Mouse (Mus musculus): ENCODE measurements at regions not wholly inside any gene's neighbourhood (a gene's known extent, or its start where the extent isn't known, plus 50 kb on each side); places are given as distances from the start of the nearest gene placed in this dataset.
"Not testable (repeated sequence)": the region's sequence is repeated elsewhere in the genome, so short reads cannot be mapped to it uniquely, and the experiment has no call there.

DNA sequence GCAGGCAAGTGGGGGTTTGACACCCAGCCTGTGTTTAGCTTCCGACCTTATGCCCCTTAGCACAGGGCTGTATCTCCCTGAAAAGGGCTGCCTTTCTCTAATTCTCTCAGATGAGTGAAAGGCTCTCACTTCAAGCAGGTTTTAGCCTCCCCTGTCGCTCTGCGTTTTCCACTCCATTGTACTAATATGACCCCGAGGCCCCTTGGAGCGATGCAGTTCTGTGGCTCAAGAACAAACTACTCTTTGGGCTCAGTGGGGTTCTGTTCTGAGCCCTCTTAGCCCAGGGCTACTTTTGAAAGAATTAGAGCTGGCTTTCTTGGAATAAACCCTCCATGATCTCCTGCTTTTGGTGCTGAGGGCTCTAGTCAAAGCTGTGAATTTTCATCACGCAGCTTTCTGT, 53.4 kb upstream of the Castor2 start:
- no peak for DNase-seq

DNA sequence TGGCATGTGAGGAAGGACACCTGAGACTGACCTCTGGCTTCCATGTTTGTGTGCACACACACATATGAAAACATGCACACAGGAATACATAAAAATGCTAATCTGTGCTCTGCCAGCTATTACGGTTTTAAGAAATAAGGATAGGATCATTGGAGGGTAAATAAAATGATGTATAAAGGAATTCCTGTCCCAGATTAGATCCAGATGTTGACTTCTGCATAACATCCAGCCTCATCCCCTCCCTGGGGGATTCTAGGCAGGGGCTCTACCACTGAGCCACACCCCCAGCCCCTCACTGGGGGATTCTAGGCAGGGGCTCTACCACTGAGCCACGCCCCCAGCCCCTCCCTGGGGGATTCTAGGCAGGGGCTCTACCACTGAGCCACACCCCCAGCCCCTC, 56.6 kb upstream of the Castor2 start:
- DNase-seq, result not testable (repeated sequence)

DNA sequence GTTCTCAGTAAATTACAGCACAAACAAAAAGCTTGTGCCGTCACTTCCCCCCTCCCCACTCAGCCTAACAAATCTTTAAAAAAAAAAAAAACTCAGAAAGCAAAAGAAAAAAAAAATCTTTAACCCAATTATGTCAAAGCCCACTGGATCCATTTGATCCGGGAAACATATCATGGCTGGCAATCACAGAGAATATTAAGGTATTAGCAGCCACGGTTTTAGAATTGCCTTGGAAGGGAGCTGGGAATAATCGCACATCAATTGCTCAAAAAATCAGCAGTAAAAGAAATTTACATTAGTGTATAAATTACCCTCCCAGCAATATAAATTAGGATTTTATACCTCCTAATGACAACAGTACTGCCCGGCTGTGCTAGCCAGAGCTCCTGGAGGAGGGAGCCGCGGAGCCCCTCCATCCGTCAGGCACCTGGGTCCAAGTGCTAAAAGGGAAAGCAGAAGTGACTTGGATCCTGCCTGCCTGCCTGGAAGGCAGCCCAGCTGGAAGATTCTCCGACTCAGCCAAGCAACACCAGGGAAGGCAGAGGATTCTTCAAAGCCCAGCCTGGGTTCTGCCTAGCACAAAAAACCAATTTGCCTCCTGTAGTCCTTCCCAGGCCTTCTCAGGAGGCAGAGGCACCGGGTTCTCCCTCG, 72.1 kb upstream of the Castor2 start:
- no peak for DNase-seq

DNA sequence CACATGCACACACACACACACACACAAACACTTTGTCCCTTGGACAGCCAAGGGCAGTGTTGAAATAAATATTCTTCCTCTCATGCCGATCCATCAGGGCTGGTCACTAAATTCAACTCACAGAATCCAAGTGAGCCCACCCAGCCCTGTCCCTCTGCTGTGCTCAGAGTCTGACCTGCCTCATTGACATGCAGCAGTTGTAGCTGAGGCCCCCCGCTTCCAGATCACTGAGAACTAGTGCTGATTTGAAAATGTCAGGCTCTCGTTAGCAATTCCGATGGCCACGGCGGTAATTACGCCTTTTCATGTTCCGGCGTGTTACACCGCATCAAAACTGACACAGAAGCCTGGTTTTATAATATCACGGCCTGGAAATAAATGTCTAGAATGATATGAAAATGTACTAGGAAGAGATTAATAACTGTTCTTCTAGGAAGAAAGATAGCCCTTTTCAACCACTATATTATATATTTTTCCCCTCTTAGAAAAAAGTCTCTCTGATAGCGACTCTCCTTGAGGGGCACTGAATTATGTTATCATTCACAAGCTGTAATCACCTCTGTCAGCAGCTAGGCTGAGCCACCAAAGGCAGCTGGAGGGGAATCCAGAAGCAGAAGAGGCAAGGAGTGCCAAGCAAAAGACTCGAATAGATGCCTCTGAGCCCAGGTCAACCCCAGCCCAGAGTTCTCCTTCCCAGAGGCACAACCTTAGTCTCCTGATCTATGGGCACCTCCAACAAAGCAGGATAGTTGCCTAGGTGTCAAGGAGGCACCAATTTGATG, 79.7 kb upstream of the Castor2 start:
- no peak for DNase-seq

DNA sequence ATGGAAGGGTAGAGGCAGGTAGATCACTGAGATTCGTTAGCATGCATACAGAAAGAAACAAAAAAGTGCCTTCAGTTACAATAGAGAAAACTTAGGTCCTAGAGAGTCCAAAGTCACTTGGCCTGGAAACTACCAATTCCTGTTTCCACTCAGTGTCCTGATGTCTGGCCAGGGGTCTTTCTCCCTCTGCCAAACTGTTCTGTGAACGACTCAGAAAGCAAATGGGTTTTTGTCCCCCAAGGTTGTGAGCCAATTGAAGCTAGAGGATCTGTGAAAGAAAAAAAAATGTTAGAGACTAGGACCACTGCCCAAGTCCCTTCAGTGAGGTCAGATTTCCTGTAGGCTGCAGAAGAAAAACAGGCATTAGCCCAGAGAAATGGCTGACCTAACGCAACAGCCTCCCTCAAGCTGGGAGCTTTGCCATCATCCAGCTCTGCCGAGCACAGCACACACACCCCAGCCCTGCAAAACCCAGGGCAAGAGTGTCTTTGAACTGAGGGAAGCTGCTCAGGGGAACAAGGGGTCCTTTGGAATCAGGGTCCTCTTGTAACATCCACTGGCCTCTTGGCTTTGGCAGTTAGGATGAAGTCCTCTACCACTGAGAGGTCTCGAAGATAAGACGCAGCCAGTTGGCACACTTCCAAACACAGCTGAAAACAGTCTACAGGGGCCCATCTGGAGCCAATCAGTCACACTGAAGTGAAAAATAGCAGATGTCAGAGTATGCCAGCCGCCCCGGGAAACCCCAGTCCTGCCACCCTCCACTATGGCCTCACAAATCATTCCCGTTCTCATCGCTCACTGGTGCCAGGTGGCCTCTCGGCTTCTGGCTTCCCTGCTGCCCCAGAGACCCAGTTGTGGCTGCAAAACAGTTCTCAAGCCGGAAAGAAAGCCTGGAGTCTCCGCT, 85.0 kb upstream of the Castor2 start:
- DNase-seq, result peak; percentile 72 to 75

DNA sequence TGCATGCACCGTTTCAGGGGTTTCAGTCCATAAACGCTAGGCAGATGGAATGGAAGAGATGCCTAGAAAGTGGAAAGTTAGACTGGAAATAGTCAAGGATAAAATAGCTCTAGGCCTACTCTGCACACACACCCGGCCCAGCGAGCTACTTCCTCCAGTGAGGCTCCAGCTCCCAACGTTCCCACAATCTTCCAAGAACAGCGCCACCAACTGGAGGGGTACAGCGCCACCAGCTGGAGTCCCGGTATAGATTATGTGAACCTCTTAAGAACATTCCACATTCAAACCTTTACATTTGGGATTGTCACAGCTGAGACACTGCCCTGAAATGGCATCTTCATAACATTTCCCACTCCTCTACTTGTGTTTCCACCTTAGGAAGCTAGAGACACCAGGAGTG, 86.3 kb upstream of the Castor2 start:
- DNase-seq, result no peak

DNA sequence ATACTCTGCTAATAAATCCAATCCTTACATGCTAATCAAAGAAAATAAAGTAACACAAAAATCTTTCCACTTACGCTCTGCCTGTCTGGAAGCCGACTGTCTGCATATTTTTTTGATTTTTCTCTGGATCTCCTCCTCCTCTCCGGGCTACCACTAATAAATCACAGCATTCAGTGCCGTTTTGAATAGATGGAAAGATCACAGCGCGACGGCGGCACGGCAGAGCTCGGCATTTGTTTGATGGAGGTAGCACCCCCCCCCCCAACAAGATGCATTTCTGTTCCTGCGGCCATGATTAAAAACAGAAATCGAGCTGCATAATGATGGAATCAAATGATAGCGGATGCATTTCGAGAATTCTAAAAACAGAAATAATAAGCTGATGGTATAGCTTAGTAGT, 89.7 kb upstream of the Castor2 start:
- DNase-seq, result peak in 1 of 2 experiments; percentile 5

DNA sequence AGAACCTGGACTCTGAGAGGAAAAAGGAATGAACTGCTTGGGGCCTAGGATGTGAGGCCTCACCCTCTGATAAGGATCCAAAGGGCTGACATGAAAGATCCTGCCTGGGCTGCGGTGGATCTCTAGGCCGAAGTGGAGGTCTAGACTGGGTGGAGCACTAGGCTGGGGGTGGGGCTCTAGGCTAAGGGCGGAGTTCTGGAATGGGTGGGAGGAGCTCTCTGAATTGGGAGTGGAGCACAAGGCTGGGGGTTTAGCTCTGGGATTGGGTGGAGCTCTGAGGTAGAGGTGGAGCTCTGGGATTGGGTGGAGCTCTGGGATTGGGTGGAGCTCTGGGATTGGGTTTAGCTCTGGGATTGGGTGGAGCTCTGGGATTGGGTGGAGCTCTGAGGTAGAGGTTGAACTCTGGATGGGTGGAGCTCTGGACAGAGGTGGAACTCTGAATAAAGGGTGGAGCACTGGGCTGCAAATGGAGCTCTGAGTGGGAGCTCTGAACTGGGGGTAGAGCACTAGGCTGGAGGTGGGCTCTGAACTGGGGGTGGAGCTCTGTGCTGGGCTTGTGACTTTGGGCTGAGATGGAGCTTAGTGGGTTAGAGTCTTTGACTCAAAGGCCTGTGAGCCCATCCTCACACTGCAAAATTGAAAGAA, 92.3 kb upstream of the Castor2 start:
- DNase-seq, result peak; percentile 3 to 38

DNA sequence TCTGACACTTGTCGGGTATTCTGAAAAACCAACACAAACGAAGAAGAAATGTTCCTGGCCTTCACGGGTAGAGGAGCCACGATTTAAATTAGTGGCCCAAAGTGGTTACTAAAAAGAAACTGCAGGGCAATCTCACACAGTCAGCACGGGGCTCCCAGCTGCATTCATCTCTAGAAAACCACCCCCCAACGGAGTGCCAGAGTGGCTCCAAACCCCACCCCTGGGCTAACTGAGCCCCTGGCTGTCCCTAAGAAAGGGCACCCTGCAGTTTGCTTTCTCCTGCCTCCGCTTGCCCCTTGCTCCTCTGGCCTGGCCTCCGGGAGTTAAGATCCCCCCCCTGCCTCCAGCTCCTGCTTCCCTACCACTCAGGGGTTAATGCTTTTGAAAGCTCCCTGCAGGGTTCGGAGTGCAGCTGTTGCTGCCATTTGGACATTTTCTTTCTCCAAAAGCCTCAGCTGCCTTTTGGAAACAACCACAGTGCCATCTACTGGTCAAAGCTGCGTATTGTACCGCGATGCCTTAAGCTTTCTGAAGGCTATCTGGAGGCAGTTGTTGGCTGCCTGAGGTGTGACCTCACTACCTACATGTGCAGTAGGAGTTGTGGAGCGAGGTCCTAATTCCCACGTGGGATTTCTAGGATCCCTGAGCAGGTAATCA, 92.9 kb upstream of the Castor2 start:
- DNase-seq, result peak; percentile 70 to 82

DNA sequence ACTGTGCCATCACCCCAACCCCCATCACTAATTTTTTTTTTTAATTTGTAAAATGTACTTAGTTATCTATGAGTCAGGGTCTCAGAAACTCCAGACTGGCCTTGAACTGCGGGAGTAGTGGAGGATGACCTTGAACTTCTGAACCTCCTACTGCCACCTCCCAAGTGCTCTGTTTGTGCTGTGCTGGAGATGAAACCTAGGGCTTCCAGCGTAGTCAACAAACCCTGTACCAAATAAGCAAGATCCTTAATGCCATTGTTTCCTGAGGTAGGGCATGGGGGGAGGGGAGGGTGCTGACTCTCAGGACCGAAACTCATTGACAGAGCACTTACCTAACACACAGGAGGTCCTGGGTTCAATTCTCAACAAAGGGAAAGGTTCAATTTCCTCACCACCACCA, 93.5 kb upstream of the Castor2 start:
- DNase-seq, result peak in 1 of 2 experiments; percentile 21

DNA sequence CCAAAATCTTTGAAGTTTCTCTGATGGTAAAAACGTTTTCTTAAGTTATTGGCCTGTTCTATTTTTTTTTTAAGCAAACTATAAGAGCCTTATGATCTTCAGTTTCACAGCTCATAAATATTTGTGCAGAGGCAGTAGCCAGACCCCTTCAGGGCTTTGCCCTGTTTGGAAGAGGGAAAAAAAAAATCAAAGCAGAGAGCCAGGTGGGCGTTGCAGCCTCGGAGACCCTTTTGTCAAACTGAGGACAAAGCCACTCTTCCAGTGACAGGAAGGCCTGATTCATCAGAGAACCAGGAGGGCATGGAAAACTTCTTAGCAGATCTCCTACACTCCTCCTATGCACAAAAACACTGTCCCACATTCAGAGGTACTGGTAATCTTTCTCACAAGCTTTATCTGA, 99.4 kb upstream of the Castor2 start:
- peak in 1 of 2 experiments; percentile 7 for DNase-seq

DNA sequence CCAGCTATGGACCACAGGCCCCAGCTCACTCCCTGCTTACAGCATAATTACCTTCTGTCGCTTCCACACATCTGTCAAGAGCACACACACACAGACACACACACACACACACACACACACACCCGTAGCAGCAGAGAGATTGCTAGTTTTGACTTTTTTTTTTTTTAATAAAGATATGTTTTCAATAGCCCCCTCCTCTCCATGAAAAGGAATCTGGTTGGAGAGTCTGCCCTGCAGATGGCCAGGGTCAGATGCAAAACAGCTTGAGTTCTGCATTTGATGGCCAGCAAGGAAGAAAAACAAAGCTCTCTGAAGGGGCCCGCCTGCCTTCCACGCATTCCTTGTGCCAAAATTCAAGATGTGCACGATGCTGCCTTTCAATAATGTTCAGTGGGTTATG, 99.8 kb upstream of the Castor2 start:
- DNase-seq, result peak in 1 of 2 experiments; percentile 2

DNA sequence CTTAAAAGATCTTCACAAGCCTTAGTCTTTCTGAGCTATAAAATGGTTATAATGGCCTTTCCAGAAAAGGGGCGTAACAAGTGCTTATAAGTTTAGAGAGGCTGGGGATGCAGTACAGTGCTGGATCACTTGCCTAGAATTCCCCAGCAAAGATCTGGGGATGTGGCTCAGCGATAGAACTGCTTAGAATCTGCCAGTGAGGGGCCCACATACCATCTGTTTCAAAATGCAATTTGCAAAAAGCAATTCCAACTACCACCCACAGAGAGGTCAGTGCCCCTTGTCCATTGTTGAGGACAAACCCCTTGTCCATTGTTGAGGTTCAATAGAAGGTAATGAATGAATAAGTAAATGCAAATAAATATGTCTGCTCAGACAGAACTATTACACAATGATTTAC, 107.5 kb upstream of the Castor2 start:
- DNase-seq, result no peak

DNA sequence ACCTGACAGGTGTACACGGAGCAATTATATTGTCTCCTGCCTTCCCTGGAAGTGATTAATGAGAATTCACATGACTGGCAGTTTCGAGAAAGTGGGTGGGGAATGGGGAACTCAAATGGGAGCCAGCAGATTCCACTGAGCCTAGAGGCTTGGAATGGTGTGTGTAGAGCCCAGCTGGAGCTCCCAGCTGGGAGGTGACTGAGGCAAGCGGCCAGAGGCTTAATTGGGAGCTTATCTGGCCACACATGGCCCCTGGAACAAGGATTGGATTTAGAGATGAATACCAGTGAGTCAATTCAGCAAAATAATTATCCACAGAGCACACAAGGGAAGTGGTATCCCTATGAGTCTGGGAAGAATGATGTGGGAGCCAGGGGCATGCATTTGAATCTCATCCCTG, 108.0 kb upstream of the Castor2 start:
- DNase-seq, result no peak

DNA sequence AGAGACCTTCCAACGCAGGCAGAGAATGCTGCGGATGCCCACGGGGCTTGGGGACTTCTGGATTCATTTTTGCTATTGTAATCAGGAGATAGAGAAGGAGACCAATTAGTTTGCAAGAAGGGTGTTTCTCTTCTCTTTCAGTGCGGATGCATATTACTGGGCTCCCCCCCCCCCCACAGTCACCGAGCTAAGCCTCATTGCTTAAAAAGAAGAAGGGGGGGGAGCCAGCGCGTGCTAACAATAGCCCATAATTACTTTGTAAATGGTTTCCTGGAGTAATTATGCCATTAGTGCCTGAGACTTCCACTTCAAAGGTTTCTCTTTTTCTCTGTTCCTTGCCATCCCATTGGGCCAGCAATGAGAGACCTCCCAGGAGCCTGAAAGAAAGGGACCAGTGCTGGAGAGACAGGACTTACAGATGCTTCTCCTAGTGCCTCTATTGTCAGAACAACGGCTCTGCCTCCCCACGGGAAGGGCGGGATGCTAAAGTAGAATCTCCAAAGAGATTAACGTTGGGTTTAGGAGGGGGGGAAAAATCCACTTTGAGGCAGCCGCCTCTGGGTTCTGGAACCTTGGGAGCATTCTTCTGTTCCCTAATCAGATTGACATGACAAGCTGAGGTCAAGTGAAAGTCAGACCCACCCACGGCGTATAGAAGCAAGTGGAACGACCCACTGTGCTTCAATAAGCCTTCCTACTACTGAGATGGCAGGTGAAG, 116.1 kb upstream of the Castor2 start:
- no peak for DNase-seq

DNA sequence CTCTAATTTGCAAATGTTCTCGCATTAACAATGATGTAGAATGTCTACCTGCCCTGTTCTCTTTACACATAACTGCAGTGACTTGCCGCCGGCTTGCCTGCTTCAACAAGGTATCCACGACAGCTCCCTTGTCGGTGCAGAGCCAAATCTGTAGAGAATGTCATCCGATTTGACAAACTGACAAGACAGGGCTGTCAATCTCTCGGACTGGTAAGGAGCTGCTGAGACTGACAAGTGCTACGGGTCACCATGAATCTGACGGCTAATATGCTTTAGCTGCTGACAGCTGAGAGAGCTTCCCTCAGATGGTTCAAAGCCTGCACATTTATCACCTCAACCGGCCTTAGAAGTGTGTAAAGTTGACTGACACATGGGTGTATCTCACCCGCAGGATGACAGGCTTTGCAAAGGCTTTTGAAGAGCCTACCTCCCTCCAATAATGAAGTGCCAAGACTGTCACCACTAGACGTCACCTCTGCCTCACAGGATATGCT, 129.0 kb upstream of the Castor2 start:
- no peak for DNase-seq

DNA sequence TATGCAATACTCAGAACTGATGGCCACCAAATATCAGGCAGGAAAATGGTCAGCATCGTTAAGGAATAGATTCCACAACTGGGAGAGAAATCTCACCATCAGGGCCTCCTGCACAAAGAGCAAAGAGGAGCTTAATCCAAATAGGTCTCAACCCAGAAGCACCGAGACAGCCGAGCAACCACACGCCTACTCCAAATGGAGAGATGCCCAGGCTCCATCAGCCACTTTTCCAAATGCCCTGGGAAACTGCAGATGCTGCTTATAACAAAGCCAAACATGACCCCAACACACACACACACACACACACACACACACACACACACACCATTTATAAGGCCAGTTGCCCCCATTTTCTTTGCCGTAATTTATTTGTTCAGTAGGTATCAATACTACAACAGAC, 136.2 kb upstream of the Castor2 start:
- DNase-seq, result no peak

DNA sequence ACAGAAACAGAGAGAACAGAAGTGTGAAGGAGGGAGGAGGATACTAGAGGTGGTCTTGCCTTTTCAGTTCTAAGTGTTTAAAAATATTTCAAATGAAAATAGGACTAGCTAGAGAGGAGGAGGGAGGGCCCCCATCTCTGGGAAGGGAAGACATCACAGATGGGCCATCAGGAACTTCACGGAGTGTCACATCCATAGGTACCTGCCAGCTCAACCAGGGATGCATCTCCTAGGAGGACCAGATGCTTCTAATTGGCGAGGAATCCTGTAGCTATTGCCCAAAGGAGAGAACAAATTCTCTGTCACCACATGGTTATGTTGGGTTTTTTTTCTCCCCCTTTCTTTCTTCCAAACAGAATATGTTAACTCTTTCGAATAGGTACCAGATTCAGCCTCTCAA, 158.7 kb upstream of the Castor2 start:
- no peak for DNase-seq

DNA sequence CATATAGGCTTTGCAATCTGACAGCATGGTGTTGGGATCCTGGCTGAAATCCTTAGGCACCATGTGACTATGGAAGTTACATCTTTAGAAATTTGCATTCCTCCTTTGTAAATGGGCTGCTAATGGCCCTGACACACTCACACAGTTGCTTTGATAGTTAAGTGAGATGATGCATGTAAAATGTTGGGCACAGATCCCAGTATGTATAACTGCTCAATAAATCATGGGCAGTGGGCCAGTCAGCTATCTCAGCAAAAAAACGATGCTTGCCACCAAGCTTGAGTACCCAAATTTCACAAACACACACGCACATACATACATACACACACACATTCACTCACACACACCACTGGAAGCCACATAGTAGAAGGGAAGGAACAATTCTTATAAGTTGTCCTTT, 159.5 kb upstream of the Castor2 start:
- DNase-seq, result no peak

DNA sequence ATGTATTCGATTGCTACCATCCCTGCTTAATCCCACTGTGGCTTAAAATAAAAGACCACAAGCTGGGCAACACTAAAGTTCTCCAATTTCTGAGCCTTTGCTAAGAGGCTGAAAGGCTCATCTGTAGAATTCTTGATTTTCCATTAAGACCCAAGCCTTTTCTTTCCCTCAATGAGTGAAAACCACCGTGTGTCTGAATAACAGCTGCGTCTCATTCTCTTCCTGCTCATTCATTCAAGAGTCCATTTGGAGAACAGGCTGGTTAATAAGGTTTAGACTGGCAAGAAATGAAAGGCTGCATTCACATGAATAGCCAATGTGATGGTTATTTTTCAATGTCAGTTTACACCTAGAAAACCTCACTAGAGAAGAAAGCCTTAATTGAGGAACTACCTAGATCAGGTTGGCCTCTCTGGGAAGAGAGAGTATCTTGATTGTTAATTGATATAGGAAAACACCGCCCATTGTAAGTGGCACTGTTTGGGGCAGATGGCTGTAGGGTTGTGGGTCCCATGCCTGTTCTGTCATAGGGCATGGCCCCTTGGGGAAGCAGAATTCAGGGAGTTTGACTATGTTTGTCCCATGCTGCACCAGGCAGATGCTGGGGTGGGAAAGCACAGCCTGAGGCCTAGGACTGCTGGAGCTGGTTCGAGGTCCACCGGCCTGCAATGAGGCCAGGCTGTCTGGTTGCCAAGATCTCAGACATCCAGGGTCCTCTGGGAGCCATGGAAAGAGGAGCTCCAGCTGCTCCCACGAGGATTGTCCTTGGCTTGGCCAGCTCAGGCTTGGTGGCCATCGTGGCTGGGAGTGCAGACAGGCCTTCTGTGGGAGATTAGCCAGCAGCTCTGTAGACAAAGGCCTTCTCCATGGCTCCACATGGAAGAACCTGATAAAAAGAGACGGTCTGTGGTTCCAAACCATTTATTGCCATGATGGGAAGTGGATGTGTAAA, 161.3 kb upstream of the Castor2 start:
- no peak for DNase-seq

Data from kidney, postnatal 25 days (tissue).